Mouse (Mus musculus): ENCODE measurements around the gene Map2k1.

DNA sequence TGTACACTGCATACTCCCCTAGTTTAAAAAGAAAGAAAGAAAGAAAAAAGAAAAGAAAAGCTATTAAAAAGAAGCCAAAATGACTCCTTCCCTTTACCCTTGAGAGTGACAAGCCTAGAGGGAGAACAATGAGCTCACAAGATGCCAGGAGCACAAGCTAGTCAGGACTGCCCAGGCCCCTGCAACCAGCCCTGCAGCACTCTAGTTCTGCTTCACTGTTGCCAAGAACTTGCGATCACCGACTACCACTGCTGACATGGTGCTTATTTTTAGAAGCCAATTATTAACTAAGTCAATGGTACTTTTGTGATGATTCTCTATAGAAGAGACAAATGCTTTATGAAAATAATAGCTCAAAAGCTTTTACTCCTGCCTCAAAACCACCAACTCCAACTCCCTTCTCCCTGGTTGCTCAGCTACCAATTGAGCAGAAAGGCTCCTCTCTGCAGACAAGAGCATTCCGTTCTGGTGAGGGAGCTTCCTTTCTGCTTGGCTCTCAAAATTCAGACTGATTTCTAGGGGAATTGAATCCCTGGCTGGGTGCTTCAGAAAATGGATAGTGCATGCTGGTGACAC is 45.8 kb downstream of the Map2k1 start:
- TF ChIP-seq POLR2A (IDR thresholded peaks at IDR 0.05; ENCODE audit: insufficient read depth, low read depth, low read length) (no peak), CTCF (IDR thresholded peaks at IDR 0.05; ENCODE audit: insufficient read depth, low read depth, low read length) (no peak)

All from olfactory bulb, adult 2 months (tissue).